Mouse (Mus musculus) testis, adult 2 months (tissue): ENCODE results near the gene Pla2g3.

Experiments used
- CTCF ChIP-seq: fragments of 200-500 bp; IDR thresholded peaks from 2 replicates; pipeline ENCODE4 v1.5.1; 2012; ENCODE audit warnings: low read depth, mild to moderate bottlenecking, inconsistent platforms, low read length, moderate library complexity; ENCODE audit not compliant: control insufficient read depth, insufficient read depth, insufficient replicate concordance
- POLR2A ChIP-seq: fragments of 200-500 bp; IDR thresholded peaks from 2 replicates; pipeline ENCODE4 v1.6.1; 2012; ENCODE audit warnings: low read depth, mild to moderate bottlenecking, inconsistent platforms, low read length, moderate library complexity; ENCODE audit not compliant: control insufficient read depth

DNA sequence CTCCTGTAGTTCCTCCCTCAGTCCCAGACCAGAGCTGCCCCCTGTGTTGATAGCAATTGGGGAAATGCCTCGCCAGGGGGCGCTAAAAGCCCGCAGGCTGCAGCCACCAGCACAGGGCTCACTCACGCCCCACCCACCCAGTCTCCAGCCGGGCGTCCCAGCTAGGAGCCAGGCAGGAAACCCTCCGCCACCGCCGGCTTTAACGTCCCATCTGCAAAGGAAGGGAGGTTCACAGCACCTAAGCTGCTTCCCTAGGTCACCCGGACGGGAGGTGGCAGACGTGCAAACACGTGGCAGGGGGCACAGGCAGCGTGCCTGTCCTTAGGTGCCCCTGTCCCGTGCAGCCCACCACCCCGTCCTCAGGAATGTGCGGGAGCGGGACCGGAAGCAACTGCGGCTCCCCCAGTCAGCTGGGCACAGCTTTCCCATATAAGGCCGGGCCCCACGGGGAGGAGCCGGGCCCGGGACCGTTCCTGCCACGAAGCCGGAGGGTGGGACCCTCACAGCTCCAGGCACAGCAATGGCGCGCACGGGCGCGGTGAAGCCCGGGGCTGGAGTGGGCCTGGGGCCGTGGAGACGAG is 47.4 kb downstream of the Pla2g3 start:
- TF ChIP-seq CTCF (peak; percentile 77; the same call in 1 of the 2 replicates), POLR2A (0 out of 2 replicates have a peak, but pooled peaks have one; percentile 28)
